Mouse (Mus musculus) kidney, postnatal 0 days (tissue): ENCODE measurements at regions not wholly inside any gene's neighbourhood (a gene's known extent, or its start where the extent isn't known, plus 50 kb on each side); places are given as distances from the start of the nearest gene placed in this dataset.
A peak's percentile ranks its signal among the peaks of the same experiment; 100 is the strongest.

Experiments
- ATAC-seq: fragments of 200-750 bp; cut with Nextera tagmentation; replicated peaks from 2 replicates; pipeline ENCODE4 v1.8.0; 2017; ENCODE audit warnings: low read depth, moderate number of reproducible peaks, moderate TSS enrichment, moderate library complexity; ENCODE audit not compliant: low FRiP score
- DNase-seq: peaks from one replicate; pipeline ENCODE4 v3.0.0-alpha.2; 2016; ENCODE audit warnings: low spot score
- H3K27ac ChIP-seq: fragments of 300-500 bp; sonication (generic); 2 replicates; pipeline ENCODE4 v1.5.1; 2014; ENCODE audit warnings: mild to moderate bottlenecking
- H3K27me3 ChIP-seq: fragments of 300-500 bp; sonication (generic); 2 replicates; pipeline ENCODE4 v1.6.1; 2014; ENCODE audit warnings: low read length, mixed read lengths; ENCODE audit not compliant: insufficient read depth
- H3K36me3 ChIP-seq: fragments of 300-500 bp; sonication (generic); 2 replicates; pipeline ENCODE4 v1.6.1; 2014; ENCODE audit warnings: low read length, mixed read lengths; ENCODE audit not compliant: insufficient read depth
- H3K4me1 ChIP-seq: fragments of 300-500 bp; sonication (generic); replicated peaks from 2 replicates; pipeline ENCODE4 v1.6.1; 2014; ENCODE audit warnings: antibody characterized with exemption, low read length, mixed read lengths; ENCODE audit not compliant: insufficient read depth
- H3K4me2 ChIP-seq: fragments of 300-500 bp; sonication (generic); 2 replicates; pipeline ENCODE4 v1.6.1; 2014; ENCODE audit warnings: mild to moderate bottlenecking, low read length, moderate library complexity, mixed read lengths
- H3K4me3 ChIP-seq: fragments of 300-500 bp; sonication (generic); replicated peaks from 2 replicates; pipeline ENCODE4 v1.5.1; 2014; ENCODE audit warnings: low read depth, low read length
- H3K9ac ChIP-seq: fragments of 300-500 bp; sonication (generic); 2 replicates; pipeline ENCODE4 v1.6.1; 2014; ENCODE audit warnings: low read depth, low read length
- H3K9me3 ChIP-seq: fragments of 300-500 bp; sonication (generic); replicated peaks from 2 replicates; pipeline ENCODE4 v1.6.1; 2016; ENCODE audit warnings: low read length, inconsistent platforms, mixed read lengths
- CTCF ChIP-seq: IDR thresholded peaks from 2 replicates; pipeline ENCODE4 v1.5.1; 2016; ENCODE audit warnings: antibody characterized with exemption, low read depth, mild to moderate bottlenecking, moderate library complexity
- WGBS: fragments of 180-500 bp; shearing (Covaris S2); extraction: QIAGEN DNeasy Blood & Tissue Kit; methylation state at CpG from one replicate; pipeline ENCODE4 v1.1.7; 2014; 5-methylcytosine and 5-hydroxymethylcytosine counted together

- Histone ChIP-seq H3K4me3 (no peak overlapping the region), H3K9ac (no peak overlapping the region), H3K27ac (no peak overlapping the region), H3K4me2 (no peak overlapping the region), H3K4me1 (no peaks in the 10 kb centered on the region), H3K9me3 (no peaks in the 10 kb centered on the region), H3K36me3 (no peaks in the 10 kb centered on the region), H3K27me3 (no peaks in the 10 kb centered on the region)
- peak; percentile 37 for DNase-seq
- TF ChIP-seq CTCF, result no peak
- WGBS, result 38% methylated on average over 8 of the region's 8 CpGs
- no peak for ATAC-seq
Measured at GRCm38 (mm10) chr6:98800040-98800439, 457.5 kb upstream of the Gm765 start.

GRCm38 (mm10) chr6:98797778-98798177, 455.2 kb upstream of the Gm765 start:
- no peaks in the 10 kb centered on the region for H3K36me3 ChIP-seq
- H3K9ac ChIP-seq, result no peak overlapping the region
- ATAC-seq (no peak), DNase-seq (peak; percentile 37)
- H3K27me3 ChIP-seq, result no peaks in the 10 kb centered on the region
- TF ChIP-seq CTCF, result no peak
- no peak overlapping the region for H3K4me3 ChIP-seq
- H3K4me2 ChIP-seq, result no peak overlapping the region
- H3K4me1 ChIP-seq, result no peaks in the 10 kb centered on the region
- 63% methylated on average over 3 of the region's 3 CpGs for WGBS
- no peaks in the 10 kb centered on the region for H3K9me3 ChIP-seq
- H3K27ac ChIP-seq, result no peak overlapping the region

- Histone ChIP-seq H3K4me1 (no peaks in the 10 kb centered on the region), H3K27me3 (no peaks in the 10 kb centered on the region), H3K36me3 (no peaks in the 10 kb centered on the region), H3K4me2 (no peak overlapping the region), H3K9me3 (no peaks in the 10 kb centered on the region), H3K9ac (no peak overlapping the region), H3K4me3 (no peak overlapping the region), H3K27ac (no peak overlapping the region)
- ATAC-seq (no peak), DNase-seq (peak; percentile 38)
- no peak for TF ChIP-seq CTCF
- WGBS, result 52% methylated on average over 6 of the region's 6 CpGs
Measured at GRCm38 (mm10) chr6:98797373-98797772, 454.8 kb upstream of the Gm765 start.

DNA sequence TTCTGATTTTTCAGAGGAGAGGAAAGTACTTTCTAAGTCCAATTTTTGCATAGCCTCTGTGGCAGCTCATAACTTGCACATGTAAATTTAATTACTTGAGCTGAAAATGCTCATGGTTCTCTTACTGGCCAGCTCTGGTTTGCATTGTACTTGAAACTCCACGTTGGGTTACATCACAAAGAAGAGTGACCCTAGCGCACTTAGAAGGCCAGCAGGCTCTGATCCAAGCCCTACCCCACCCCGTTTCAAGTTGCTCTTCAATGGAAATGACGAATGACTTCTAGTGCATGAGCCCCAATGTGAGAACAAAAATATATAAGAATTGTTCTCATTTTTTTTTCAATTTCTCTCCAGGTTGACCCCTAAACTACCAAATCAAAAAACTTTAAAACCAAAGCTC, 454.1 kb upstream of the Gm765 start:
- no peak for ATAC-seq
- H3K4me2 ChIP-seq, result no peak overlapping the region
- H3K9ac ChIP-seq, result no peak overlapping the region
- 36% methylated on average over 4 of the region's 4 CpGs for WGBS
- no peak overlapping the region for H3K27ac ChIP-seq
- no peak overlapping the region for H3K4me3 ChIP-seq
- TF ChIP-seq CTCF, result no peak
- H3K4me1 ChIP-seq, result no peaks in the 10 kb centered on the region
- DNase-seq, result peak; percentile 10
- no peaks in the 10 kb centered on the region for H3K27me3 ChIP-seq
- H3K9me3 ChIP-seq, result no peaks in the 10 kb centered on the region
- no peaks in the 10 kb centered on the region for H3K36me3 ChIP-seq

DNA sequence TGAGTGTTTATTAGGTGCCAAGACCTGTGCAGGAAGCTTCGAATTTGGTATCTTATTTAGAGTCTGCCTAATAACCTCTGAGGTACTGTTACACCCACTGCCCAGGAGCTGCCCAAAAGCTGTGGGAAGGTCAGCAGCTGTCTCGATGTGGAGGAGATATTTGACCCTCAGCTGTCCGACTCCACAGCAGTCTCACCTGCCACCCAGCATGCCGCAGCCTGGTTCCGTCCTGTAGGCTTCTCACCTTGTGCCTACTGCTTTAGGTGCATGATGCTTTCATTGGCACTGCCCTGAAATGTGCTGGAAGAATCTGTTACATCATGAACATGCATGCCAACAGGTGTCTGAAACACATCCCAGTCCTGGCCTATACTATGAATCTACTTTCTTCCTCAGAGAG, 444.9 kb upstream of the Gm765 start:
- Histone ChIP-seq H3K27ac (no peak overlapping the region), H3K4me3 (no peak overlapping the region), H3K4me2 (no peak overlapping the region), H3K27me3 (no peaks in the 10 kb centered on the region), H3K36me3 (no peaks in the 10 kb centered on the region), H3K9me3 (no peaks in the 10 kb centered on the region), H3K4me1 (no peaks in the 10 kb centered on the region), H3K9ac (no peak overlapping the region)
- ATAC-seq (no peak), DNase-seq (no peak)
- no peak for TF ChIP-seq CTCF
- WGBS, result 54% methylated on average over 5 of the region's 5 CpGs

- no peaks in the 10 kb centered on the region for H3K9me3 ChIP-seq
- no peak for DNase-seq
- H3K27me3 ChIP-seq, result no peaks in the 10 kb centered on the region
- H3K4me2 ChIP-seq, result no peak overlapping the region
- H3K4me3 ChIP-seq, result no peak overlapping the region
- H3K4me1 ChIP-seq, result no peaks in the 10 kb centered on the region
- H3K27ac ChIP-seq, result no peak overlapping the region
- no peak for TF ChIP-seq CTCF
- H3K36me3 ChIP-seq, result no peaks in the 10 kb centered on the region
- 83% methylated on average over 9 of the region's 9 CpGs for WGBS
- ATAC-seq, result no peak
- no peak overlapping the region for H3K9ac ChIP-seq
Measured at GRCm38 (mm10) chr6:98782074-98782473, 439.5 kb upstream of the Gm765 start.

- WGBS, result 96% methylated on average over 1 of the region's 1 CpGs
- H3K36me3 ChIP-seq, result no peaks in the 10 kb centered on the region
- DNase-seq, result no peak
- no peaks in the 10 kb centered on the region for H3K9me3 ChIP-seq
- no peaks in the 10 kb centered on the region for H3K4me1 ChIP-seq
- no peak for TF ChIP-seq CTCF
- H3K27ac ChIP-seq, result no peak overlapping the region
- H3K9ac ChIP-seq, result no peak overlapping the region
- no peak overlapping the region for H3K4me2 ChIP-seq
- ATAC-seq, result no peak
- H3K27me3 ChIP-seq, result no peaks in the 10 kb centered on the region
- H3K4me3 ChIP-seq, result no peak overlapping the region
Measured at GRCm38 (mm10) chr6:98775780-98776179, 433.2 kb upstream of the Gm765 start.
